Mouse (Mus musculus): ENCODE measurements around the gene Il2rb.

Gene Il2rb

DNA sequence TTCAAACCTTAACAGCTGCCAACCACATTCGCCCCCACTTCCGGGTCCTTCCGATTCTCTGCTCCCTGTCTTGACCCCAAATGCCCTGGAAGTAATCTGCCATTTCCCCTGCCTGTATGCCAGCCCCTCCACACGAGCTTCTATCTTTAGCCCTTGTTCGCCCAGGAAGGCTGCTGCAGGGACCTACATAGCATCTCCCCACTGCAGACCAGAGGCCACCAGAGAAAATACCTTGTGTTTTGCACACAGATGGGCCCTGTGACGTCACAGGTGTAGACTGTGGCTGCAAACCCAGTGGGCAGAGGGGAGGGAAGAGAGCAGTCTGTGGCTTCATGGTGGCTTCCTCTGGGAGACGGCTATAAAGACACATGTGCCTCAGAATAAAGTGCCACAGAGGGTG lies 23.1 kb upstream of the Il2rb start:
- no peak for DNase-seq

DNA sequence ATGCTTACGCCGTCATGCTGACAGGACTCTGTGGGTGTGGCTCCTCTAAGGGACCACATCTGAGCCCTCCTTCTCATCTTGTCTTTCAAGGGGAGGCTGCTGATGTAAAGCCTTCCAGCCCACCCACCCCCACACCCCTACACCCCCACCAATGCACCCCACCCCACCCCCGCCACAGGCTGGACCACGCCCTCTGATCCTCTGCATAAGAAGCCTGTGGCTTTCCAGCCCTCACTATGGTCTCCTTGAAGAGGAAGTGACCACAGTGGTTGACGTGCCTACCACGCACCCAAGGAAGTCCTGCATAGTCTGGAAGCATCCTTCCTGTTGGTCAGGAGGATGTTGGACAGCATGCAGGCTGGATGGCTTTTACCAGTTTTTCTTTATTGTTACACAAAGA lies 20.7 kb upstream of the Il2rb start:
- no peak for DNase-seq

DNA sequence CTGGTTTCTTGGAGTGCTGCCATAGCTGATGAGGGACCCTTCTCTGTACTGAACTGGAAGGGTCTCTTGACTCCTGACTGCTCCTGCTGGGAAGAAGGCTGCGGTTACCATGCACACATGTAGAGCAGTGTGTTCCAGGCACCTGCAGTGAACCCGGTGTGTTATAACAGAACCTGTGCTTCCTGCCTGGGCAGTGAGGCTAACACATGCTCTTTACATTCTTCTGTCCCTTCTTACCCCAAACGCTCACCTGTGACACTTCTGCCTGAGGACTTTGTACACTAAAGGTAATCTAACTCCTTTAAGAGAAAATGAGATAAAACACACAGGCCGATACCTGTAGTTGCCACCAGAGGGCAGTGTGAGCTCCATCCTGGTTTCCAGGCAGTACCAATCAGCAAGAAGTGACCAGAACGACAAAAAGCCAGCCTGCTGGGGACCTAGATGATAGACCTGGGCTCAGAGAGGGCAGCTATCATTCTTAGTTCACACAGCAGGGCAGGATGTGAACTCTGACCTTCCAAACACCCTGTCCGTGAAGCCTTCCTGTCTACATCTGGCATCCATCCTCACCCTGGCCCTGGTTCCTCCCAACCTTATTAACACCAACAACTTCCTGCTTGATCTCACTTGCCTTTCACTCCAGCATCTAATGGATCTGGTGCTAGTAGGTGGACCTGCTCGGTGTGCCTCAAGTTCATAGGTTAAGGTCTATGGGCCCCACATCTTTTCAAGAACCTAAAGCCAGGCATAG lies 19.5 kb upstream of the Il2rb start:
- DNase-seq, result peak; percentile 82

DNA sequence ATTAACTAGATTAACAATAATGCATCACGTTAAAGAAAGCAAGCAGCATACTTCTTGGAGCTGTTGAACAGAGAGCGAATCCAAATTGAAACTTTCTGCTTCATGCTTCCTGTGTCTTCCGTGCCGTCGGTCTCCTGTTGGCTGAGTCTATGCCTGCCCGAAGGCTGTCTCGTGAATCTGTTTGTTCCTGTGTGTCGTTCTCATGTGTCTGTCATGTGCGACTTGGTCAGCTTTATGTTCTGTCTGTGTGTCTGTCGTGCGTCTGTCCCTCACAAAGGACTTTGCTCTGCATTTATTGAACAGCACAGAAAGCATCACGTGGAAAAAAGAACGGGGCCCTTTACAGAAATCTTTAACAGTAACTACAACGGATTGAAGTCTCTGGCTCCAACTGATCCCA lies 17.9 kb upstream of the Il2rb start:
- DNase-seq, result no peak

DNA sequence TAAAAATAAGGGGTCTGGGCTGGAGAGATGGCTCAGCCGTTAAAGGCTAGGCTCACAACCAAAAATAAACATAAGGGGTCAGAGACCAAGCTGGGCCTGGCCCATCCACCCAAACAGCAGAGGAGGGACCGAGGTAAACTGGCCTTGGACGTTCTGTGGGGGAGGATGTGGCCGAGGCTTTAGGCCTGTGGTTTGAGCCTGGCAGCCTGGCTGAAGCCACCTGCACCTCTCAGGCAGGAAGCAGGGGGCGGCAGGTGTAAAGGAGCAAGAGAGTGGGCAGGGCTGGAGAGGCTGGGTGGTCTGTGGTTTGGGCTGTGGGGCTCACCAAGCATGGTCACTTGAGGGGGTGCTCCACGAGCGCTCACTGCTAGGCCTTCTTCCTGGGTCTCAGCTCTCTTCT lies 16.9 kb upstream of the Il2rb start:
- no peak for DNase-seq

DNA sequence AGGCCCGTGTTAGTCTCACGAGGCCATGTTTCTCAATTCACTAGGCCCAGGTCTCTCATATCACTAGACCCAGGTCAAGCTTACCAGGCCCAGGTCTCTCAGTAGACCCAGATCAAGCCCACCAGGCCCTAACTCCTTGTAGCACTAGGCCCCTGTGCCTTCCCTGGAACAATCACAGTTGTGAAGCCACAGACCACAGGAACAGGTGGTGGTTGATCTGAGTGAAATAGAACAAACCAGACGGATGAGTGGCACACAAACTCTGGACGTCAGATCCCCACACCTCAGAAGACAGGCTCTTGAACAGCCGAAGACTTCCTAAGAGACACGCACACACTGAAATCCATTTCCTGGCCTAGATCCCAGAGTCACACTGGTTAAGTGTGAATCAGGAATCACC lies 15.7 kb upstream of the Il2rb start:
- DNase-seq, result no peak

DNA sequence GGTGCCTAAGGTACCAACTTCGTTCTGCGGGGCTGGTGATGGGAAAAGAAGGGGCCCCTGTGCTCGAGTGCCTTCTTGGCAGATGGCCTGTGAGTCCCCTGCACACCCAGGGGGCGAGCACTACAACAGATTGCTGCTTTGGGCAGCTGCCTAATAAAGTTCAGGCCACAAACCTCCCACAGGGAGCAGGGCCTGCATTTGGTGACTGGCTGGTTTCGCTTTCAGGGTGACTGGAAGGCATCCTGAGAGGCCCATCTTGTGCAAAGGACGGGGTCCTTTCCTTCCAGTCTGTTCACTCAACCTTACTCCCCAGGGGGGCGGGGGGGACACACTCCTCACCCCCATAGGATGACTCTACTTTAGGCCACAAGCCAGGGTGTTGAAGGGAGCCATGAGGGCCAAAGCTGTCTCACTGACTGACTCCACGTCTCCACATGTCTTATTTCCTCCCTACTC lies 15.1 kb upstream of the Il2rb start:
- DNase-seq, result no peak

DNA sequence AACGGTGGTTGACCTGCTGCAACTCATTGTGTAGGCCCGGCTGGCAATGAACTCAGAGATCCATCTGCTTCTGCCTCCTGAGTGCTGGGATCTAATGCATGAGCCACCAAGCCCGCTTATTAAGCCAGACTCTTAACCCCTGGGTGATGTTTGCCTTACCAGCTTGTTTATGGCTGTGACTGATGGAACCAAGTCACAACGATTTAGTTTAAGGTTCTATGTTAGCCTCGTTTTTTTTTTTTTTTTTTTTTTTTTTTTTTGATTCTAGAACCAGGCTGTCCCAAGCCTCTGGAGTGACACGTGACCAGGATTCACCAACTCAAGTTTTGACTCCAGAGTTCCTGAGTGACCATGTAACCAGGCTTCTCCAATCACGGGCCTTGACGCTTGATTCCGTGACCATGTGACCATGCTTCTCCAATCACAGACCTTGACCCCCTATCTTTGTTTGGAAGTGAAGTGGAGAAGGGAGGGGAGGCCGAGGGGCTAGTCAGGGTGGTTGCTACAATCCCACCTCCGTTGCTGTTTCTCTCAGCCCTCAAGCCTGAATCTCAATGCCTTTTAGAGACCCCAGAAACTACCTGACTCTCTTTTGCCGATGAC lies 14.3 kb upstream of the Il2rb start:
- DNase-seq, result no peak

DNA sequence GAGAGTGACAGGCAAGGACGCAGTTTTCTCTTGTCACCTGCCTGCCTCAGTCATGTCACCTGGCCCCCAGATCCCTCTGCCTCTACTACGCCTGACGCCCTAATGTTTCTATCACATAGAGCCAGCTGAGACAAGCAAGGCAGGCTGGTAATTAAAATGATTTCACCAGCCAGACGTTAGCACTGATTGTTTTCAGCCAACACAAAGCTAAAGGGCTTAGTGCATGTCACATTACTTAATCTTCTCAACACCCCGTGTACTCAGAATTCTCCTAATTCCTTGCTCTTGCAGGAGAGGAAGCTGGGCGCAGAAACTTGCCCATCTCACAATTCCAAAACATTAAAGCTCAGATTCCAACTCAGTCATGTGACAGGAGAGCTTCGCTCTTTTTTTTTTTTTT lies 13.4 kb upstream of the Il2rb start:
- no peak for DNase-seq

DNA sequence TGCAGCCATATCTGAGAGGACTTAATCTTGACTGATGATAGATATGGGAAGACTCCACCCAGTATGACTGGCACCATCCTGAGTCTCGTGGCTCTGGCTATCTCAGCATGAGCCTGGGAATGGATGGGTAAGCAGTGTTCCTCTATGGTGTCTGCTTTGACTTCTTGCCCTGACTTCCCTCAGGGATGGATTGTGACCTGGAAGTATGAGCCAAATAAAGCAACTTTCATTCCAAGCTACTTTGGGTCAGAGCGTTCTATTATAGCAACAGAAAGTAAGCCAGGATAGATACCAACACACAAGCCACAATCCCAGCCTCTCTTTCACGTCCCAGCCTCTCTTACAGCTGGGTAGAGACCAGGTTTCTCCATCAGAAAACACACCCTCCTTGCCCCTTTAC lies 10.5 kb upstream of the Il2rb start:
- no peak for DNase-seq

DNA sequence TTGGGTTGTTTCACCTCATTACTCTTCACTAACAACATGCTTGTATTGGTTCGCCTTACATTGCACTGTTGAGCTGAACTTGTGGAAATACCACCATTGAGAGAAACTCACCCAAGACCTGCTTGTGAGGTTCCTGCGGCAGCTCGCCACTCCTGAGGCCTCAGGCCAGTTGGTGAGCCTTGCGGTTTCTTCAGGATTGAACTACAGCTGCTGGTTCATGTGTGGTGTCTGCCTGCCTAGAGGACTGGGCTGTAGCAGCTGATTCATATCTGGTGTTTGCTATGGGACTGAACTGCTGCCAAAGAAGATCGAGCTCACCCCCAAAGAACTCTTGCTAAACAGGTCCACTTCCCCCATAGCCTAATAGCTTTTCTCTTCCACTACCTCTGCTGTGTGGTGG lies 9.7 kb upstream of the Il2rb start:
- DNase-seq, result no peak

DNA sequence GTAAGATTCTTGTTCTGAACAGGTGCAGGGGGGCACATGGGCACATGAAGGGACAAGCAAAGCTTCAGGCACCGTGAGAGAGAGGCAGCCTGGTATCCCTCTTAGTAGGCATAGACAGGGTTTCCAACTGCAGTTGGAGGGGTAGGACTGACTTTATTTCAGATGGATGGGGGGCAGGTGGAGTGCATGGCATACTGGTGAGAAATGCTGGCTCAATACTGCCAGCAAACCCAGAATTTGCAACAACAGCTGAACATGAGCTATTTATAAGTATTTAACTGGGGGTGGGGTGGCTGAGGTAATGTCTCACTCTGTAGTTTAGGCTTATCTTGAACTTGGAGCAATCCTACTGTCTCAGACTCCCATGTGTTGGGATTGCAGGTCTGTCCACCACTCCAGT lies 8.9 kb upstream of the Il2rb start:
- no peak for DNase-seq

DNA sequence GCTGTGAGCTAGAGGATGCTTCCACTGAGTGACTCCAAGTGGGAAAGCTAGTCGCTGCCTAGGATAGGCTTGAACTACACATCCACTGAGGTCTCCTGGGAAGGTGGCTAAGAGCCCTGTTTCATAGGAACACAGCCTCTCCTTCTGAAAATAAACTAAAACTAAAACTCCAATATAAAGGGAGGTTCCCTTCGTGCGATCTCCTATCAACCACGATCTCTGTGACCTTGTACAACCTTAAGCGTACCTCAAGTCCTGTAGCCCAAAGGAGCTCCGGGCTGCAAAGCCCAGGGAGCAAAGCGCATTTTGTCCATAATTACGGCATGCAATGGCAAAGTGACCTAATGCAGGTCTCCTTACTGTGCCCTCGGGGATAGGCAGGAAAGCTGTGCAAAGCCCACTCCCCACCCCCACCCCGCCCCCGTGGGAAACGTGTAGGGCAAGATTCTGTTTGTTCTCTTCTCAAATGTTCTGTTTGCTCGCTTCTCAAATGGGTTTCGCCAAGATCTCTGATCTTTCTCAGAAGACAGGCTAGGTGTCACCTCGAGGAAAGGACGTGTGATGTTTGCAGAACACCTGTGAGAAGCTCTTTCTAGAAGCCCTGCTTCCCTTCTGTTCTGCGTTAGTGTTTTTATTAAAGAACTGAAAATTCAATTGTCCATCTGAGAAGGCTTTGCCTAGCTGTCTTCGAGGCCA lies 7.5 kb upstream of the Il2rb start:
- no peak for DNase-seq

DNA sequence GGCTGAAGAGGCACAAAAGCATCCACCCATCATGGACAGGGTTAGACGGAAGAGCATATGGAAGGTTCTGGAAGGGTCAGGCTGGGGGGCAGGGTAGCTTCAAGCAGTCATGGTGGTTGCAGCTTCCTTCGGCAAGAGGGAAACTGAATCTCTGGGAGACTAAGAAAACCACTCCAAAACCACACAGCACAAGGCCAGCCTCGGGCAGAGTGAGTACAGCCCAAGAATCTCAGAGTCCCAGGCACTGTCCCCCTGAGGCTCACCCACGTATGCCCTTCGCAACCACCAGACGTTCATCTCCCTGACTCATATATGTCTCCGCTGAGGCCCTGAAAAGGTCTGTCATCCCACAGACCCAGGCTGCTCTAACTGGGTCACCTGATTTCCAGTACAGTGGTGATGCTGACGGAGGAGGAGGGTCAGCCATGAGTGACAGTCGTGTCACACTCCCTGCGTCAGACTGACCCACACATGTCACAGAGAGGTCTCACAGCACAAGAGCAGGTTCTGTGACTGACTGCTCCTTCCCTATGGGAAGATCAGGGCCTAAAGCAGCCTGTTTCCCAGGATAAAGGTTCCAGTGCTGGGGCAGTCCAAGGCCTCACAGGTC lies 1.6 kb downstream of the Il2rb start:
- DNase-seq, result no peak

DNA sequence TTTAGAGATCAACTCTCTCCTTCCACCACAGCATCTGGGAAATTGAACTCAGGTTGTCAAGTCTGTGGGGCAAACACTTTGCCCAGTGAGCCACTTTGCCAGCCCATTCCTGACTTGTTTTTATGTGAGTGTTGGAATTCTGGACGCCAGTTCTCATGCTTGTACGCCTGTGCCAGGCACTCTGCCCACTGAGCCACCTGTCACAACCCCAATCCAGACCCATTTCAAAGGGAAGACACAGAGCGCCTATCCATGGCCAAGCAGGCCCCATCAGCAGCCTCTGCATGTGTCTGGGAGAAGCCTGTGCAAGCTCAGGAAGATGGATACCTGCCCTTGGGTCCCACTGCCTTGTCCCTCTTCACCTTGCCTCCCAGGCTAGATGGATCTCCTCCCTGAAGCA lies 3.8 kb downstream of the Il2rb start:
- DNase-seq, result no peak

DNA sequence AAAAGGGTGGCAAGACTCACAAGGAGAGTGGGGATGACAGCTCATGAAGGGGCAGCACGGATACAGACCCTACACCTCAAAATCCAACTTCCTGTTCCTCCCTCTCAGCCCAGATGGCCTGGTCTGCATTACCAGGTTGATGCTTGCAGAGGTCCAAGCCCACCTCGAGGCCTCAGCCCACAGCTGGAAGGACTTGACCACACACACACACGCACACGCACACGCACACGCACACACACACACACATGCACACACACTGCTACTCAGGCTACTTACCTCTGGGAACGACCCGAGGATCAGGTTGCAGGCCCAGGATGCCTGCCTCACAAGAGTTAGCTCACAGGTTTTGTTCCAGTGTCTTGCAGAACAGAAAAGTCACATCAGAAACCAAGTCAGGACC lies 5.2 kb downstream of the Il2rb start:
- no peak for DNase-seq

DNA sequence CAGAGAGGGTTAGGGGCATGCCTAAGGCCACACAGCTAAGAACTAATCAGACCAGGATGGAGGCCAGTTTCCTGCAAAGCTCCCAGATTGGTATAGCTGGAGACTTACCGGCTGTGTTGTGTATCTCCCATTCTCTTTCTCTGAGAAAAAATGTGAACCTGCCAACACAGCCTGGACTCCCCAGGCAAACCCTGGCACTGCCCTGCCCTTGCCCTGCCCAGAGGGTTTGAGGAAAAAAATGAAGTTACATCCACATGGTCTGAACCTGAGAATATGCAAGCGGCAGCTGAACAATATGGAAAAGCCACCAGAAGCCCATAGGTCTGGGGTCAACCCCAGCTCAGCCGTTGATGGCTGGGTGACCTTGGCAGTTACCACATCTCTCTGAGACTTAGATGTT lies 5.8 kb downstream of the Il2rb start:
- no peak for DNase-seq

DNA sequence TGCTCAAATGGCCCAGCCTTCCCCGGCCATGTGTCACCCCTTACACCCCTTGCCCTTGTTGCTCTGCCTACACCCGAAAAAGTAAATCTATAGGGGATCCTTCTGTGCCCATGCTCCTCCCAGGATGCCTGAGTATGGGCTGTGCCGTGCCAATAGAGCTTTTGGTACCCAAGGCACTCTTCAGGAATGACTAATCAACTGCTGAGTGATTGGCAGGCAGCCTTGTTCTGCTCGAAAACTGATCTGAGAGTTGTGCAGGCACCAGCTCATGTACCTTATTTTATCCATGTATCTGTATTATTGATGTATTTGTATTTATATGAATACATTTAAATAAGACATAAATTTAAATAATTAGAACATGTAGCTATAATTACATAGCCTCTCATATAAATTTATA lies 8.0 kb downstream of the Il2rb start:
- DNase-seq, result no peak

DNA sequence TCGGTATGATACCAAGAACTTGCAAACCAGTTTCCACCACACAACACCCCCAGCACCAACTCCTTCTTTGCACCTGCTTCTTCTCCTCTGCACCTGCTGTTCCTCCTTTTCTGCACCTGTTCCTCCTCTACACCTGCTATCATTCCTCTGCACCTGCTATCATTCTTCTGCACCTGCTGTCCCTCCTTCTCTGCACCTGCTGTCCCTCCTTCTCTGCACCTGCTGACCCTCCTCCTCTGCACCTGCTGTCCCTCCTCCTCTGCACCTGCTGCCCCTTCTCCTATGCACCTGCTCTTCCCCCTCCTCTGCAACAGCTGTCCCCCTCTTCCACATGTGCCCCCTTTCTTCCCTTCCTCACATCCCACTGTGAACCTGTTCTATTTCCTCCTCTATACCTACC lies 8.5 kb downstream of the Il2rb start:
- no peak for DNase-seq

DNA sequence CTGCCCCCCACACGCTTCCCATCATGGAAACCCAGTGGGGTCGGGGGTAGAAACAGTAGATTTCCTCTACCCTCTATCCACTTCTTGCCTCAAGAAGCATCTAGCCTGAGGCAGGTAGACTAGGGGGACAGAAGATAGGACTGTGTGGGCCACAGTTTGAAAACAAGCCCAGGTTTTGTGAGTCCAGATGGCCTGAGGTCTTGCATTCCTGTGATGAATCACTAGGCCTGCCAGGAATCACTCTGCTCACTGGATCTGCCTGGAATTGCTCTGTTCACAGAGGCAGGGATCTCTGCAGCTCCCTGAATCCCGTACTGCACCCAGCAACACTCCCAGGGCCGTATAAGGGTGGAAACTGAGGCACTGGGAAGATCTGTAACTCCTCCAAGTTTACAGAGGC lies 11.8 kb downstream of the Il2rb start:
- DNase-seq, result no peak

DNA sequence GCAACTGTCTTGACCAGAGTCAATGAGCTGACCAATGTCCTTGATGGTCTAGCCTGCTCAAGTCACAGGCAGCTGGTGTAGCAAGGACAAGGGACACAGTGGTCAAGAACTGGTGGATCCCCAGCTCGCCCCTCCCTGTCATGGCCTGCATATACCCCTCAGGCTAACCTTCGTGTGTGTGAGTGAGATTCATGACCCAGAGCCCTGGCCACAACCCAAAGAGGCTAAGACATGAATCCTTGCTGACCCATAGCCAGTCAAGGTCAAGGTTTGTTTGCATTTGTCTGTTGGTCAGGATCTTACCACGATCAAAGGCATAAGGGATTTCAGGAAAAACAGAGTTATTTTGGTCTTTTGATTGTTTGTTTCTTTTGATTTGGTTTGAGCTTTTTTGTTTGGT lies 12.6 kb downstream of the Il2rb start:
- DNase-seq, result no peak

DNA sequence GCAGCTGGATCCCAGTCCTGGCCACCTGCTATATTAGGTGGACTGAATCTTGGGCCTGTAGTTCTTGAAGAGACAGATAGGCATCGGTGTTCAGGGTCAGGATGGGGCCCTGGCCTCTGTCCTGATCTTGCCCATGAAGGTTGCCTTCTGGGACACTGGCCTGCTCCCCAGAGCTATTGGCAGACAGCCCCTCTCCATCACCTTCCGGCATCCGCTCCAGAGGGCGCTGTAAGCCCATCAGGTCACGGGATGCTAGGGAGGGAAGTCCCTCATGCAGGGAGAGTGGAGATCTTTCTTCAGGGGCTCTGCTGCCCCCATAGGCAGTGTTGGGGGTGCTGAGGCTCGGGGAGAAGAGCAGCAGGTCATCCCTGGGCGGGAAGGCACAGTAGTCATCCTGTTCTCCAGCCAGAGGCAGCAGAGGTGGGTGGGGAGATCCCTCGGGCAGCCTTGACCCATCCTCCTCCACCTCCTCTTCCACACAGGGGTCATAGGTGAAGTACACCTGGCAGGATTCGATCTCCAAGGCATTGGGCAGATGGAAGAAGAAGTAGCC lies 13.5 kb downstream of the Il2rb start:
- no peak for DNase-seq

DNA sequence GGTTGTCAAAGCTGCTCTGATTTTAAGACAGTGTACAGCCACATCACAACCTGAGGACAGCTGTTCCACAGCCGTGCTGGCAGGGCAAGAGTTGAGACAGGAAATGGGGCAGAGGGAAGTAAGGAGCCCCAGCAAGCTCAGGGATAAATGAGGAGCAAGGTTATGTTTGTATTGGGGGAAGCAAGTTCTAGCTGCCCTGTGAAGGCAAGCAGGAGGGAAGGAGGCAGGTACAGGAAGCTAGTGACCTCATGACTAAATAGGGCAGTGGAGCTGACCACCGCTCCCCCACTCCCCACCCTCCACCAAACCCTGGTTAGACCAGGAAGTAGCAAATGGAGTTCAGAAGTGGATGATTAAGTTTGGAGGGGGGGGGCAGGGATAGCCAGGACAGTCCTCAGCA lies 14.1 kb downstream of the Il2rb start:
- no peak for DNase-seq

DNA sequence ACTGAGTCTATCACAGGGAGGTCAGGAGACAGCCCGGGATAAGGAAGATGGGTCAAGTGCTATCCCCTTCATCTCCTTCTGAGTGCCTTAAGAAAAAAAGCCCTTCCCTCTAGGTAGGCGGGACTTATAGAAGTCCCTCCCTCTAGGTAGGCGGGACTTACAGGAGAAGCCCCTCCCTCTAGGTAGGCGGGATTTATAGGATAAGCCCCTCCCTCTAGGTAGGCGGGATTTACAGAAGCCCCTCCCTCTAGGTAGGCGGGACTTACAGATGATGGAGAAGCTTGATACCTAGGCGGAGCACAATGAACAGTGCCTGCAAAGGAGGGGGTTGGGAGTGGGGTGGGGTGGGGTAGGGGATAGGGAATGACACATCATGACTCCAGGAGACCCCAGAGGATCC lies 15.0 kb downstream of the Il2rb start:
- no peak for DNase-seq

Measured in kidney, postnatal 14 days (tissue).